Mouse (Mus musculus) ES-E14 (cell line): ENCODE measurements around the gene Klhl2. TPM values are rescaled to one million over a fixed set of nuclear protein-coding genes. Genes with fewer than 3 reads are reported as not detected.

ENCODE experiments used
- DNase-seq: peaks from one replicate; pipeline ENCODE4 v3.0.0-alpha.2; 2013; ENCODE audit warnings: low read depth, low spot score
- H3K27ac ChIP-seq: 2 replicates; pipeline ENCODE4 v1.5.1; 2012; ENCODE audit warnings: low read depth, mild to moderate bottlenecking, low read length, moderate library complexity, mixed read lengths; ENCODE audit not compliant: poor library complexity, insufficient read depth, severe bottlenecking
- H3K36me3 ChIP-seq: 2 replicates; pipeline ENCODE4 v1.6.1; 2012; ENCODE audit warnings: mild to moderate bottlenecking, low read length, moderate library complexity, mixed read lengths; ENCODE audit not compliant: control insufficient read depth, poor library complexity, insufficient read depth, severe bottlenecking
- H3K4me1 ChIP-seq, 2 experiments: fragments of 150-350 bp in 1 of 2; sonication (generic) in 1 of 2; 2 replicates each; pipeline ENCODE4 v1.6.1; 2012; ENCODE audit warnings: low read length in 2 of 2, mild to moderate bottlenecking in 1 of 2, mixed read lengths in 1 of 2; ENCODE audit not compliant: control insufficient read depth in 2 of 2, insufficient read depth in 2 of 2, poor library complexity in 1 of 2
- H3K4me3 ChIP-seq, 2 experiments: fragments of 150-350 bp in 1 of 2; sonication (generic) in 1 of 2; 2 replicates each; pipeline ENCODE4 v1.5.1; 2012; ENCODE audit warnings: low read length in 2 of 2, low read depth in 1 of 2, mild to moderate bottlenecking in 1 of 2, mixed read lengths in 1 of 2; ENCODE audit not compliant: insufficient read depth in 1 of 2, poor library complexity in 1 of 2, severe bottlenecking in 1 of 2
- H3K9ac ChIP-seq: 2 replicates; pipeline ENCODE4 v1.6.1; 2012; ENCODE audit warnings: low read depth, mild to moderate bottlenecking, low read length, mixed read lengths; ENCODE audit not compliant: poor library complexity, insufficient read depth, severe bottlenecking
- H3K9me3 ChIP-seq: fragments of 150-350 bp; sonication (generic); 2 replicates; pipeline ENCODE4 v1.6.1; 2012; ENCODE audit warnings: low read depth, mild to moderate bottlenecking, low read length; ENCODE audit not compliant: control insufficient read depth, insufficient read depth
- CHD2 ChIP-seq: IDR thresholded peaks from 2 replicates; pipeline ENCODE4 v1.6.1; 2014; ENCODE audit warnings: mild to moderate bottlenecking, low read depth, low read length, inconsistent platforms
- HCFC1 ChIP-seq: IDR thresholded peaks from 2 replicates; pipeline ENCODE4 v1.6.1; 2012; ENCODE audit warnings: low read length, inconsistent platforms, borderline replicate concordance; ENCODE audit not compliant: insufficient read depth
- MAFK ChIP-seq: IDR thresholded peaks from 2 replicates; pipeline ENCODE4 v1.6.1; 2014; ENCODE audit warnings: mild to moderate bottlenecking, low read depth, low read length, inconsistent platforms; ENCODE audit not compliant: insufficient read depth
- ZC3H11A ChIP-seq: IDR thresholded peaks from 2 replicates; pipeline ENCODE4 v1.6.1; 2012; ENCODE audit warnings: low read depth, mild to moderate bottlenecking, inconsistent platforms, low read length, borderline replicate concordance
- ZNF384 ChIP-seq: IDR thresholded peaks from 2 replicates; pipeline ENCODE4 v1.6.1; 2012; ENCODE audit warnings: low read depth, low read length, inconsistent platforms
- in situ Hi-C, 2 experiments: fragments of 600-800 bp; cut with MboI; formaldehyde crosslinking; loops; one replicate each; pipeline ENCODE4 v1.15.1; 2025; ENCODE audit warnings: low sequenced_read_pairs in 2 of 2, inconsistent platforms in 1 of 2; ENCODE audit not compliant: unreplicated experiment in 2 of 2
- total RNA-seq: library from RNA; depleted of rRNA; stranded (reverse); fragments of 300-350 nt; gene quantifications from 2 replicates; pipeline ENCODE4 v1.2.3, GENCODE M21; 2012

The Klhl2 gene
- total RNA-seq, 1 experiment = 16.3 TPM

DNA sequence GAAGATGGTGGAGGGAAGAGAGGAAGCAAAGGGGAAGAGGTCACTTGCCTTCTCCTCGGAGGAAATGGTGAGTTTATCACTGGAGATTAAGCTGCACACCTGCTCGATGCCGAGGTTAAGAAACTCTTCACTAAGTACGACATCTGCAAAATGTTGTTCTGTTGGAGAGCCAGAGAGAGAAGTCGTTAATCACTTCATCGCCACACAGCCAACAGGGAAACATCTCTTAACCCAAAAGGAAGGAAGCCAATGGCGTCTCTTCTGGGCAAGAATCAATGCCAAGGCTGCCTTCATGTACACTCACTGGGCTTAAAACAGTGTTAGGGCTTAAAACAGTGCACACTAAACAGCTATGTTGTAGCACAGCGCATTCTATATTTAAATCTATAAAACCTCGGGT is 85.7 kb downstream of the Klhl2 start:
- Histone ChIP-seq H3K36me3 (peaks cover 4% of the 10 kb centered on the region; the same call in 1 of the 2 replicates), H3K9me3 (no peaks in the 10 kb centered on the region), H3K9ac (no peak overlapping the region), H3K4me3 (no peak overlapping the region), H3K4me1 (no peaks in the 10 kb centered on the region; a peak in 1 of 4 replicates), H3K27ac (no peak overlapping the region)
- TF ChIP-seq ZNF384 (no peak), CHD2 (no peak), MAFK (no peak), ZC3H11A (no peak), HCFC1 (no peak)
- DNase-seq = no peak
- in situ Hi-C loops = no loop called here

DNA sequence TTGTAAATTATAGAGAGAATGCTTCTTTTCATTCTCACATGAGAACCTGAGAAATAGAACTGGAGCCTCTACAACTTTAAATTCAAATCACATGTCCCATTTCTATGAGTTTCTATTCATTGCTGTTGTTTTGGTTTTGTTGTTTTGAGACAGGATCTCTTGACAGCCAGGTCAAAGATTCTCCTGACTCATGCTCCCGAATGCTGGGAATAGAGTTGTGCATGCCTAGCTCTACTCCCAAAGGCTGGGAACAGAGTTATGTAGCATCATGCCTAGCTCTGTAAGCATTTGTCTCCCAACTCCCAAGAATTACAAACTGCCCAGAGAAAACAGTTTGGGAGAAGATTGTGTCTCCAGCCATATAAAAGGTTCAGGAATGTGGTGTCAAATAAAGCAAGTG is 87.1 kb downstream of the Klhl2 start:
- no peak overlapping the region for H3K4me3 ChIP-seq
- no peak for DNase-seq
- no peak for TF ChIP-seq HCFC1
- no peak for TF ChIP-seq ZC3H11A
- no peak for TF ChIP-seq ZNF384
- TF ChIP-seq MAFK = no peak
- no peak for TF ChIP-seq CHD2
- in situ Hi-C loops = no loop called here
- H3K9ac ChIP-seq = no peak overlapping the region
- H3K4me1 ChIP-seq = no peaks in the 10 kb centered on the region; a peak in 1 of 4 replicates
- H3K36me3 ChIP-seq = peaks cover 4% of the 10 kb centered on the region; the same call in 1 of the 2 replicates
- no peak overlapping the region for H3K27ac ChIP-seq
- no peaks in the 10 kb centered on the region for H3K9me3 ChIP-seq

DNA sequence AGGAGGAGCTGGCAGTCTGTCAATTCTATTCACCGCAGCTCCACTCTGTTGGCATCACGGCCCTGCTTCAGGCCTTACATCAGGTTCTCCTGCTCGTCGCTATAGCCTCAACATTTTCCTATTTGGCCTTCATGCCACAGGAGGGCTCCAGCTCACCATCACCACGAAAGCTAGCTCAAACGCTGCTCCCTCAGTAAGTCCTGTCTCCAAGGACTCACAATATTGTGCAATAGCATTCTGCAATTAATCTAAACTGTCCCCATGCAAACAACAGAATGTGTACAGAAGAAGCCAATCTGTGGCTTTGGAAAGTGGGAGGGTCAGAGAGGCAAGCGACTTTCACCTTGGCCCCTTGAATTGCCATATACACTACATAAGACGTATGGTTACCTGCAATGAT is 88.4 kb downstream of the Klhl2 start:
- no peak for DNase-seq
- Histone ChIP-seq H3K9me3 (no peaks in the 10 kb centered on the region), H3K9ac (no peak overlapping the region), H3K4me3 (no peak overlapping the region), H3K27ac (no peak overlapping the region), H3K36me3 (peaks cover 4% of the 10 kb centered on the region; the same call in 1 of the 2 replicates), H3K4me1 (no peaks in the 10 kb centered on the region; a peak in 1 of 4 replicates)
- in situ Hi-C loops = no loop called here
- TF ChIP-seq CHD2 = no peak
- TF ChIP-seq MAFK = no peak
- no peak for TF ChIP-seq ZC3H11A
- no peak for TF ChIP-seq HCFC1
- no peak for TF ChIP-seq ZNF384

DNA sequence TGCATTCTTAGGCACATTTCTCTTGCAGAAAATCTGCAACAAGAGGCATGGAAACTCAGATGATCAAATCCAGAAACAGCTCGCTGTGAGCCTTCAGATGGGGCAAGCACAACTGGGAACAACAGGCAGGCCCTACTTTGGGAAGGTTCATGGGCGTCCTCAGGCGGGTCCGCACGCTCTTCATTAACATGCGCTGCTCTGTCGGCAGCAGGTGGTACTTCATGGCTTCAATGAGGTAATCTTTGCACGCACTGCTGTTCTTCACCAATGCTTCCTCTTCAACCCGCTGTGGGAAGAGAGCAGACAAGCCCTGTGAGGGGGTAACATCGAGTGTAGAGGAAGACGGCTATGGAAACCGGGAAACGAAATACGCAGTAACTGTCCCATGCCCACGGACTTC is 91.9 kb downstream of the Klhl2 start:
- Histone ChIP-seq H3K36me3 (peaks cover 4% of the 10 kb centered on the region; the same call in 1 of the 2 replicates), H3K9me3 (no peaks in the 10 kb centered on the region), H3K9ac (no peak overlapping the region), H3K4me1 (no peaks in the 10 kb centered on the region; a peak in 1 of 4 replicates), H3K27ac (no peak overlapping the region), H3K4me3 (no peak overlapping the region)
- peak; percentile 26 for DNase-seq
- no peak for TF ChIP-seq ZNF384
- no peak for TF ChIP-seq CHD2
- TF ChIP-seq ZC3H11A = no peak
- in situ Hi-C loops = no loop called here
